Mouse (Mus musculus): Measurements from ENCODE around the gene Rxrb. TPM values are rescaled to one million over a fixed set of nuclear protein-coding genes. Genes with fewer than 3 reads are reported as not detected.
"Not testable (repeated sequence)": the region's sequence is repeated elsewhere in the genome, so short reads cannot be mapped to it uniquely, and the experiment has no call there.

The Rxrb gene
- 143 and 164 TPM in 2 replicates for polyA plus RNA-seq (2012; rRNA removed)

DNA sequence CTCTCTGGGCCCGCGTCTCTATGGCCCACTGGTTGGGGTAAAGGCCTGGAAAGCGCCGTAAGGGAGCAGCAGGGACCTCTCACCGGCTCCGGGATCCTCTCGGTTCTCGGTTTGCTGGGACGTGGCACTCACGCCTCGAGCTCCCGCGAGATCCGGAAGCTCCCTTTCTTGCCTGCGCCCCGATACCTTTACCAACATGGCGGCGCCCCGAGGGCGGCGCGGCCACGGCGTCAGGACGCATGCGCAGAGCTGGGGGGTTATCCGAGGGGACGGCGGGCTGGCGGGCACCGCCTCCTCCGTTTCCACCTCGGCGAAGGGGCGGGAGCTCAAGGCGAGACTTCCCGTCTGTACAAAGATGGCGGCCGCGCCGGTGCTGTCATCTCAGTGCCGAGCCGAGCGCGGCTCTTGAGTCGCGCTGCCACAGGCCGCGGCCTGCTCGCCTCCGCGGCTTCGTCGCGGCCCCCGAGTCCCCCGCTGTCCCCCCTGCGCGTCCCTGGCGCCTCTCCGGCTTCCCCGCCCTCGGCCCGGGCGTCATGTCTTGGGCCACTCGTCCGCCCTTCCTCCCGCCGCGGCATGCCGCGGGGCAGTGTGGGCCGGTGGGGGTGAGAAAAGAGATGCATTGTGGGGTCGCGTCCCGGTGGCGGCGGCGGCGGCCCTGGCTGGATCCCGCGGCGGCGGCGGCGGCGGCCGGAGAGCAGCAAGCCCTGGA lies at the start of gene Rxrb, which contains the start of gene Slc39a7:
TSS of gene Rxrb (plus strand) at position 348 of the 709 bp plus-strand sequence.
TSS of gene Slc39a7 (minus strand) at position 218 of the 709 bp plus-strand sequence.
- TF ChIP-seq POLR2A (IDR thresholded peaks at IDR 0.05; ENCODE audit: control insufficient read depth, extremely low read depth, insufficient read depth, low read length, poor library complexity) (peak; percentile 82), CTCF (IDR thresholded peaks at IDR 0.05; ENCODE audit: borderline replicate concordance, control insufficient read depth, extremely low read depth, insufficient read depth, low read length, poor library complexity) (peak; percentile 36; the same call in 1 of the 2 replicates)
- peak within 1 kb of the TSS; percentile 81 for H3K4me3 ChIP-seq (ENCODE audit: control insufficient read depth, insufficient read depth, low read length)
- WGBS, result under 1% methylated on average over 80 of the region's 88 CpGs
- peak; percentile 99 for DNase-seq
- H3K27me3 ChIP-seq (ENCODE audit: control insufficient read depth, insufficient read depth, low read length), result no peaks in the 10 kb centered on the region
- peaks cover 40% of the 10 kb centered on the region for H3K4me1 ChIP-seq (replicated peaks; ENCODE audit: control insufficient read depth, insufficient read depth, low read length)
- peak within 1 kb of the TSS; percentile 61 for H3K27ac ChIP-seq (ENCODE audit: control insufficient read depth, insufficient read depth, low read length)
- peaks cover 6% of the 10 kb centered on the region for H3K36me3 ChIP-seq (ENCODE audit: control insufficient read depth, insufficient read depth, low read length)

DNA sequence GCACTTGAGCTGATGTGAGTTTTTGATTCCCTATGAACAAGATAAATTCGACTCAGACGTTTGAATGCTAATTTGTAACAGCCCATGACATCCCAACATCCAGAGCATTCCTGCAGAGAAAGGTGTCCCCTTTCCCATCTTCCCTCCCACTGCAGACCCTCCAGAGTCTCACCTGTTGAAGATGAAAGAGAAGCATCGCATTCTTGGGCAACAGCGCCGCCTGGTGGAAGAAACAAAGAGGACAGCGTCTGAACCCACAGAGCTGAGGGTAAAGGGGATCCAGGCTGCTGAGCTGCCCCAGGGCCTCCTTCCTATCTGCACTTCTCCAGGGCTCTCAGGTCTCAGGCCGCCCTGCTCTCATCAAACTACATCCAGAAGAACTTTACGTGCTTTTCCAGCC lies 49.5 kb upstream of the Rxrb start:
- H3K36me3 ChIP-seq (ENCODE audit: control insufficient read depth, insufficient read depth, low read length); H3K27me3 ChIP-seq (ENCODE audit: control insufficient read depth, insufficient read depth, low read length); H3K27ac ChIP-seq (ENCODE audit: control insufficient read depth, insufficient read depth, low read length); H3K4me3 ChIP-seq (ENCODE audit: control insufficient read depth, insufficient read depth, low read length): not testable (repeated sequence)
- H3K4me1 ChIP-seq (replicated peaks; ENCODE audit: control insufficient read depth, insufficient read depth, low read length), result peaks cover 28% of the 10 kb centered on the region
- WGBS, result 11% methylated on average over 8 of the region's 8 CpGs
- TF ChIP-seq CTCF (IDR thresholded peaks at IDR 0.05; ENCODE audit: borderline replicate concordance, control insufficient read depth, extremely low read depth, insufficient read depth, low read length, poor library complexity), result peak; percentile 77; the same call in 1 of the 2 replicates
- DNase-seq, result peak; percentile 78

DNA sequence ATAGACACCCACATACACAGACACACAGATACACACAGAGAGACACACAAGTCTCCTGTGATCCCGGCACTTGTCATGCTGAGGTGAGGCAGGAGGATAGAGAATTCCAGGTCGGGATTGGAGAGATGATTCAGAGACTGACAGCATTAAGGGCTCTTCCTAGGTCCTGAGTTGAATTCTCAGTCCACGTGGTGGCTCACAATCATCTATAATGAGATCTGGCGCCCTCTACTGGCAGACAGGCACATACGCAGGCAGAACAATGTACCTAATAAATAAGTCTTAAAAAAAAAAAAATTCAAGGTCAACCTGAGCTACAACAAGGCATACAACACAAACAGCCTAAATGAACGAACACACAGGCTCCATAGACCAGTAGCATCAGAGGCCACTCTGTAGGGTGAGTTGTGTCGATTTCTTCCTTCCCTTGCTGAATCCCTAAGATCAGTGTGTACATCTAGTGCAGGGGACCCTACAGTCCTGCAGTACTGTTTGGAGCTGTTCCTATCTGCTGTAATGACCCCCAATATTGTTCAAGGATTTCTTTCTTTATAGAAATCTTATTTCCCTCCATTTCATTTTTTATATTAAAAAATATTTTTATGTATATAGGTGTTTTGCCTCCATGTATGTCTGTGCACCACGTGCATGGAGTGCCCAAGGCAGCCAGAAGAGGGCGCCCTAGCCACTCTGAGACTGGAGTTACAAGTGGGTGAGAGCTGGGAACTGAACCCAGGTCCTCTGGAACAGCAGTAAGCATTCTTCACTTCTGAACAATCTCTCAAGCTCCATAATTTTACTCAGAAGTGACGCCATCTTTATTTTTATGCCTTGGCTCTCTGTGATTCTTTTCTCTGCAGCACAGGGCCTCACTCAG lies 39.6 kb upstream of the Rxrb start:
- Histone ChIP-seq H3K36me3 (ENCODE audit: control insufficient read depth, insufficient read depth, low read length) (no peaks in the 10 kb centered on the region), H3K4me3 (ENCODE audit: control insufficient read depth, insufficient read depth, low read length) (no peak overlapping the region), H3K27me3 (ENCODE audit: control insufficient read depth, insufficient read depth, low read length) (no peaks in the 10 kb centered on the region), H3K4me1 (replicated peaks; ENCODE audit: control insufficient read depth, insufficient read depth, low read length) (no peaks in the 10 kb centered on the region), H3K27ac (ENCODE audit: control insufficient read depth, insufficient read depth, low read length) (no peak overlapping the region)
- 40% methylated on average over 10 of the region's 10 CpGs for whole genome bisulfite sequencing
- TF ChIP-seq POLR2A (IDR thresholded peaks at IDR 0.05; ENCODE audit: control insufficient read depth, extremely low read depth, insufficient read depth, low read length, poor library complexity) (no peak), CTCF (IDR thresholded peaks at IDR 0.05; ENCODE audit: borderline replicate concordance, control insufficient read depth, extremely low read depth, insufficient read depth, low read length, poor library complexity) (no peak)
- peak; percentile 44 for DNase-seq

GRCm38 (mm10) chr17:33994959-33995358 lies 36.7 kb upstream of the Rxrb start:
- Histone ChIP-seq H3K36me3 (ENCODE audit: control insufficient read depth, insufficient read depth, low read length) (no peaks in the 10 kb centered on the region), H3K4me3 (ENCODE audit: control insufficient read depth, insufficient read depth, low read length) (no peak overlapping the region), H3K4me1 (replicated peaks; ENCODE audit: control insufficient read depth, insufficient read depth, low read length) (no peaks in the 10 kb centered on the region), H3K27ac (ENCODE audit: control insufficient read depth, insufficient read depth, low read length) (no peak overlapping the region), H3K27me3 (ENCODE audit: control insufficient read depth, insufficient read depth, low read length) (no peaks in the 10 kb centered on the region)
- DNase-seq, result no peak
- WGBS, result 97% methylated on average over 8 of the region's 8 CpGs
- TF ChIP-seq POLR2A (IDR thresholded peaks at IDR 0.05; ENCODE audit: control insufficient read depth, extremely low read depth, insufficient read depth, low read length, poor library complexity) (no peak), CTCF (IDR thresholded peaks at IDR 0.05; ENCODE audit: borderline replicate concordance, control insufficient read depth, extremely low read depth, insufficient read depth, low read length, poor library complexity) (no peak)

GRCm38 (mm10) chr17:33995651-33996050 lies 36.0 kb upstream of the Rxrb start:
- Histone ChIP-seq H3K36me3 (ENCODE audit: control insufficient read depth, insufficient read depth, low read length) (no peaks in the 10 kb centered on the region), H3K4me1 (replicated peaks; ENCODE audit: control insufficient read depth, insufficient read depth, low read length) (no peaks in the 10 kb centered on the region), H3K4me3 (ENCODE audit: control insufficient read depth, insufficient read depth, low read length) (no peak overlapping the region), H3K27ac (ENCODE audit: control insufficient read depth, insufficient read depth, low read length) (no peak overlapping the region), H3K27me3 (ENCODE audit: control insufficient read depth, insufficient read depth, low read length) (no peaks in the 10 kb centered on the region)
- WGBS, result 75% methylated on average over 3 of the region's 3 CpGs
- TF ChIP-seq POLR2A (IDR thresholded peaks at IDR 0.05; ENCODE audit: control insufficient read depth, extremely low read depth, insufficient read depth, low read length, poor library complexity), result no peak
- no peak for TF ChIP-seq CTCF (IDR thresholded peaks at IDR 0.05; ENCODE audit: borderline replicate concordance, control insufficient read depth, extremely low read depth, insufficient read depth, low read length, poor library complexity)
- DNase-seq, result no peak

DNA sequence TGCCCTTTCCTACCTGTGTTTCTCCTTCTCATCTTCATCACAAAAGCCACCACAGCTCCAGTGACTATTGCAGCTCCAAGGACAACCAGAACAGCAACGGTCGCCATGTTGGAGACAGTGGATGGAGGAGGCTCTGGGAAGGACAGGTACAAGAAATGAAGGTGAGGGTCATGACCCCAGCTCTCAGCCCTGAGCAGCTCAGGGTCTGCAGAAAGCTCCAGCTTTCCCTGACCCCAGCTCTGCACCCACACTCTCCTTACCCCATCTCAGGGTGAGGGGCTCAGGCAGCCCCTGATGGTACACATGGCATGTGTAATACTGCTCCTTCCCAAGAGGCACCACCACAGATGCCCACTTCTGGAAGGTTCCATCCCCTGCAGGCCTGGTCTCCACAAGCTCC lies 34.6 kb upstream of the Rxrb start:
- H3K4me3 ChIP-seq (ENCODE audit: control insufficient read depth, insufficient read depth, low read length); H3K4me1 ChIP-seq (replicated peaks; ENCODE audit: control insufficient read depth, insufficient read depth, low read length); H3K36me3 ChIP-seq (ENCODE audit: control insufficient read depth, insufficient read depth, low read length); H3K27ac ChIP-seq (ENCODE audit: control insufficient read depth, insufficient read depth, low read length); DNase-seq; H3K27me3 ChIP-seq (ENCODE audit: control insufficient read depth, insufficient read depth, low read length): not testable (repeated sequence)
- WGBS, result 98% methylated on average over 2 of the region's 2 CpGs

DNA sequence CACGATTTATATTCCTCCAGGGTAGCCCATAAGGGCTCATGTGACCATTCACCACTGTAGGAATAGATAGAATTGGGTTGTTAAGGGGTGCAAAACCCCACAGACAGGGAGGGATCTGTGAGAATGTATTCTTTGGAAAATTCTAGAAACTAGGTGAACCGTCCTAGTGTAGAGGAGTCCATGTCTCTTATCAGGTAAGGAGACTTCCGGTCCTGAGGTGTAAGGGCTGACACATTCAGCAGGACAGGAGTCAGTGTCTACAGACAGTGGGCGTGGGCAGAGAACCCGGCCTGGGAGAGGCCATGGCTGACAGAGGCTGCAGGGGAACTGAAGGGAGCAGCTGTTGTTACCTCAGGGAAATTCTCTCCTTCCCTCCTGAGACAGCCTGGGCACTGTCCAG lies 32.9 kb upstream of the Rxrb start:
- 32% methylated on average over 5 of the region's 5 CpGs for WGBS
- H3K4me1 ChIP-seq (replicated peaks; ENCODE audit: control insufficient read depth, insufficient read depth, low read length); DNase-seq; H3K36me3 ChIP-seq (ENCODE audit: control insufficient read depth, insufficient read depth, low read length); H3K27me3 ChIP-seq (ENCODE audit: control insufficient read depth, insufficient read depth, low read length); H3K27ac ChIP-seq (ENCODE audit: control insufficient read depth, insufficient read depth, low read length): not testable (repeated sequence)
- H3K4me3 ChIP-seq (ENCODE audit: control insufficient read depth, insufficient read depth, low read length), result peak overlapping the region; percentile 82

Data from thymus, adult 2 months (tissue).